Mouse (Mus musculus): ENCODE data around the gene Crp.

DNA sequence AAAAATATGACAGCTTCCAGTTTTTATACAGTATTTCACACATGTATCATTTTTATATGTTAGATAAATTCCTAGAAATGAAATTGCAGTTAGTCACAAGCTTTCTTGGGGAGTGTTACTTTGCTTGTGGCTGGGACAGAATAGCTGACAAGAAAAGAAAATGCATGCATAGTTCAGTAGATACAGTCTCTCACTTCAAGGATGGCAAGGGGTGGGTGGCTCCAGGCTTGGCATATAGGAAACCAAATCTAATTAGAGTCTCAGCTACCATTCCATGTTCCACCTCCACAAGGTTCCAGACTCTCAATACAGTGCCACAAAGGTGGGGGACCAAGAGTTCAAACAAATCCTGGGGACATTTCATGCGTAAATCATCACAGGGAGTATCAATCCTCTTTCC lies 61.7 kb downstream of the Crp start:
- TF ChIP-seq CTCF (IDR thresholded peaks at IDR 0.05) (no peak), EP300 (IDR thresholded peaks at IDR 0.05) (no peak)

All from lung, postnatal 0 days (tissue).